Mouse (Mus musculus) G1E-ER4 (cell line): ENCODE data around the gene Ip6k1. TPM values are rescaled to one million over a fixed set of nuclear protein-coding genes. Genes with fewer than 3 reads are reported as not detected.

ENCODE experiments used
- GATA1 ChIP-seq: IDR thresholded peaks from one replicate; pipeline ENCODE4 v1.8.0; 2012; ENCODE audit warnings: low read length, inconsistent platforms
- polyA plus RNA-seq: library from polyadenylated mRNA; stranded (reverse); fragments of >175 nt; gene quantifications from 2 replicates; pipeline ENCODE4 v1.2.3, GENCODE M21; 2012

The Ip6k1 gene
- polyA plus RNA-seq, 1 experiment: 109 TPM

- no peak for TF ChIP-seq GATA1
Measured at GRCm38 (mm10) chr9:107974491-107975171, 27.7 kb upstream of the Ip6k1 start.

GRCm38 (mm10) chr9:107975399-107976386 is 26.6 kb upstream of the Ip6k1 start, which contains the start of gene Uba7:
Uba7 (plus strand) TSS chr9:107975505.
- peak; percentile 71 for TF ChIP-seq GATA1

- no peak for TF ChIP-seq GATA1
Measured at GRCm38 (mm10) chr9:107978815-107979214, 23.5 kb upstream of the Ip6k1 start.

- TF ChIP-seq GATA1: no peak
Measured at GRCm38 (mm10) chr9:107981684-107982605, 20.4 kb upstream of the Ip6k1 start.

- TF ChIP-seq GATA1: peak; percentile 54
Measured at GRCm38 (mm10) chr9:107982681-107983346, 19.5 kb upstream of the Ip6k1 start, which contains the start of gene Gm20661. Gm20661 (plus strand) TSS chr9:107983058.

- TF ChIP-seq GATA1: no peak
Measured at GRCm38 (mm10) chr9:107983421-107983890, 18.8 kb upstream of the Ip6k1 start.

- no peak for TF ChIP-seq GATA1
Measured at GRCm38 (mm10) chr9:107984052-107984753, 18.1 kb upstream of the Ip6k1 start.

- no peak for TF ChIP-seq GATA1
Measured at GRCm38 (mm10) chr9:107984754-107985055, 17.6 kb upstream of the Ip6k1 start.

GRCm38 (mm10) chr9:107985131-107986119 is 16.9 kb upstream of the Ip6k1 start, which contains the start of gene Inka1:
Inka1 (minus strand) TSS chr9:107985879.
- TF ChIP-seq GATA1: no peak

- TF ChIP-seq GATA1: no peak
Measured at GRCm38 (mm10) chr9:107986376-107986775, 15.9 kb upstream of the Ip6k1 start.

GRCm38 (mm10) chr9:107987950-107988349 is 14.4 kb upstream of the Ip6k1 start:
- no peak for TF ChIP-seq GATA1

GRCm38 (mm10) chr9:107992197-107992596 is 10.1 kb upstream of the Ip6k1 start, which contains the start of gene Cdhr4:
Cdhr4 (plus strand) TSS chr9:107992497.
- no peak for TF ChIP-seq GATA1

GRCm38 (mm10) chr9:107993013-107993412 is 9.3 kb upstream of the Ip6k1 start:
- no peak for TF ChIP-seq GATA1

- TF ChIP-seq GATA1: no peak
Measured at GRCm38 (mm10) chr9:107994464-107994863, 7.8 kb upstream of the Ip6k1 start.
